Mouse (Mus musculus) forebrain, embryonic 10.5 days (tissue): ENCODE data around the gene Pla2g2c. TPM values are rescaled to one million over a fixed set of nuclear protein-coding genes. Genes with fewer than 3 reads are reported as not detected.

Experiments used
- DNase-seq: peaks from one replicate; pipeline ENCODE4 v3.0.0-alpha.2; 2017; ENCODE audit warnings: low spot score; ENCODE audit errors: extremely low spot score
- H3K27ac ChIP-seq: fragments of 300-500 bp; sonication (generic); 2 replicates; pipeline ENCODE4 v1.5.1; 2016; ENCODE audit warnings: mild to moderate bottlenecking
- H3K27me3 ChIP-seq: fragments of 300-500 bp; sonication (generic); 2 replicates; pipeline ENCODE4 v1.6.1; 2016; ENCODE audit warnings: mild to moderate bottlenecking; ENCODE audit not compliant: poor library complexity, severe bottlenecking
- H3K36me3 ChIP-seq: fragments of 300-500 bp; sonication (generic); replicated peaks from 2 replicates; pipeline ENCODE4 v1.6.1; 2016; ENCODE audit warnings: mild to moderate bottlenecking, moderate library complexity
- H3K4me1 ChIP-seq: fragments of 300-500 bp; sonication (generic); 2 replicates; pipeline ENCODE4 v1.6.1; 2016
- H3K4me3 ChIP-seq: fragments of 300-500 bp; sonication (generic); 2 replicates; pipeline ENCODE4 v1.5.1; 2016; ENCODE audit warnings: mild to moderate bottlenecking, moderate library complexity
- H3K9me3 ChIP-seq: fragments of 300-500 bp; sonication (generic); 2 replicates; pipeline ENCODE4 v1.6.1; 2016; ENCODE audit warnings: mild to moderate bottlenecking, moderate library complexity
- WGBS: fragments of 180-500 bp; shearing (Covaris S2); methylation state at CpG from one replicate; pipeline ENCODE4 v1.1.7; 2016; 5-methylcytosine and 5-hydroxymethylcytosine counted together
- polyA plus RNA-seq: library from polyadenylated mRNA; unstranded; fragments of >200 nt; fragmentation: Nextera tagmentation; extraction: Ambion mirVana; gene quantifications from 2 replicates; pipeline ENCODE4 v1.2.1, GENCODE M21; 2016

The Pla2g2c gene
- polyA plus RNA-seq, 1 experiment from 2014 or later: 0.33 TPM

GRCm38 (mm10) chr4:138698296-138698695 lies 26.3 kb upstream of the Pla2g2c start:
- Histone ChIP-seq H3K36me3 (no peaks in the 10 kb centered on the region), H3K27me3 (peaks cover 71% of the 10 kb centered on the region), H3K27ac (no peak overlapping the region), H3K4me3 (no peak overlapping the region), H3K4me1 (peaks cover 42% of the 10 kb centered on the region), H3K9me3 (no peaks in the 10 kb centered on the region)
- no peak for DNase-seq
- WGBS: 64% methylated on average over 2 of the region's 2 CpGs

- no peak overlapping the region for H3K27ac ChIP-seq
- 29% methylated on average over 15 of the region's 15 CpGs for WGBS
Measured at GRCm38 (mm10) chr4:138700184-138700982, 24.2 kb upstream of the Pla2g2c start.

DNA sequence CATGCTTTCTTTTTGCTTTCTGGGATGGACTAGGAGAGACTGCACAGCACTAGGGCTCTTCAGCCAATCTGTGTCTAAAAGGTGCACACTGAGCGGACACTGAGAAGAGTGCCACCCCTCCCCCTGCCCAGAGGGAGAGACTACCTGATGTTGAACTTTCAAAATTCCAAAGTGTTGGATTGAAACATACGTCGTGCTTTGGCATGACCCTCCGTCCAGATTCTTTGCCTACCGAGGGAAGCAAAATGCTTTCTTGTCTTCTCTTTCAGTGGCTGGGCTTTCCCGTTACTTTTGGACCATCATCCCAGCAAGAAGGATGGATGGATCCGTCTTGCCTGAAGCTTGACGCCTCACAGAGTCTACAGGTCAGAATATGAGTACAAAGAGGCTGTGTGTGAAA lies 23.5 kb upstream of the Pla2g2c start:
- H3K27me3 ChIP-seq: peaks cover 47% of the 10 kb centered on the region
- WGBS: 76% methylated on average over 8 of the region's 8 CpGs
- DNase-seq: no peak
- no peaks in the 10 kb centered on the region for H3K9me3 ChIP-seq
- no peak overlapping the region for H3K27ac ChIP-seq
- H3K4me1 ChIP-seq: peaks cover 35% of the 10 kb centered on the region
- no peaks in the 10 kb centered on the region for H3K36me3 ChIP-seq
- no peak overlapping the region for H3K4me3 ChIP-seq

More at GRCm38 (mm10) chr4:138700184-138700982, 24.2 kb upstream of the Pla2g2c start:
- H3K4me3 ChIP-seq: no peak overlapping the region
- DNase-seq: peak; percentile 60
- no peaks in the 10 kb centered on the region for H3K36me3 ChIP-seq
- H3K27me3 ChIP-seq: peaks cover 54% of the 10 kb centered on the region
- peaks cover 39% of the 10 kb centered on the region for H3K4me1 ChIP-seq
- no peaks in the 10 kb centered on the region for H3K9me3 ChIP-seq

DNA sequence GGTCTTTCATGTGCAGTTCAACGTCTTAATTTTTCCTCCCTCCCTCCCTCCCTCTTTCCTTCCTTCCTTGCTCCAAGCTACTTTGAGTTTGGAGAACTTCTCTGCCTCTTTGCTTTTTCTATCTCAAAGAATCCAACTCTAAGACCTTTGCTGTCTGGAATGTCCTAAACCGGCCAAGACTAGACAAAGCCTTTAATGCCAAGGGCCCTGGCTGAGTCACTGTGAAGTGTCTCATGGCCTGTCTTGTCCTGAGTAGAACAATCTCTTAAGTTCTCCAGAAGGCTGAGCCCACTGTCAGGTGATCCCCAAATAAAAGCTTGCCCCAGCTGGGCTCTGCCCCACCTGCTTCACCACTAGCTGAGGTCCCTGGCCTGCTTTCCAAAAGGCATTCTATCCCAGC lies 22.6 kb upstream of the Pla2g2c start:
- peaks cover 43% of the 10 kb centered on the region for H3K27me3 ChIP-seq
- H3K36me3 ChIP-seq: no peaks in the 10 kb centered on the region
- no peak for DNase-seq
- H3K27ac ChIP-seq: no peak overlapping the region
- 97% methylated on average over 2 of the region's 2 CpGs for WGBS
- H3K4me3 ChIP-seq: no peak overlapping the region
- H3K4me1 ChIP-seq: peaks cover 26% of the 10 kb centered on the region
- no peaks in the 10 kb centered on the region for H3K9me3 ChIP-seq

GRCm38 (mm10) chr4:138702528-138702927 lies 22.1 kb upstream of the Pla2g2c start:
- Histone ChIP-seq H3K36me3 (no peaks in the 10 kb centered on the region), H3K9me3 (no peaks in the 10 kb centered on the region)
- DNase-seq: no peak

DNA sequence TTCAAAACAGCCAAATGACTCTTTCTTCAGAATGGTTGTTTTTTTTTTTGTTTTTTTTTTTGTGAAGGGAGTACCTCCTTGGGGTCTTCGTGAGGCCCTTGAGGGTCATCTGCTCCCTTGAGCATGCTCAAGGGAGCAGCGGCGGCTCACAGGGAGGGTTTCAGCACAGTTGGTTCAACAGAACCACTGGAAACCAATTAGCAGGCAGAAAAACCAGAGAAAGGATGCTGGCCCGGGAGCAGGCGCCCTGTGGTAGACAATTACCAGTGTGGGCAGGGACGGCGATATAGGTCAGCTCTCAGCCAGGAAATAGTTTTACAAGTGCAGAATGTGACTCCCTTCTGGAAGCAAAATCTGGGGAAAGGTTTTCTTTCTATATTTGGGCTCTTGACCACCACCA lies 21.0 kb upstream of the Pla2g2c start:
- Histone ChIP-seq H3K4me1 (peaks cover 15% of the 10 kb centered on the region; the same call in 1 of the 2 replicates), H3K27ac (no peak overlapping the region), H3K27me3 (peaks cover 37% of the 10 kb centered on the region), H3K36me3 (no peaks in the 10 kb centered on the region), H3K4me3 (no peak overlapping the region), H3K9me3 (no peaks in the 10 kb centered on the region)
- DNase-seq: no peak
- WGBS: 50% methylated on average over 7 of the region's 7 CpGs

More at GRCm38 (mm10) chr4:138702528-138702927, 22.1 kb upstream of the Pla2g2c start:
- H3K27me3 ChIP-seq: peaks cover 43% of the 10 kb centered on the region
- no peak overlapping the region for H3K27ac ChIP-seq
- 85% methylated on average over 8 of the region's 8 CpGs for WGBS
- peaks cover 21% of the 10 kb centered on the region for H3K4me1 ChIP-seq
- no peak overlapping the region for H3K4me3 ChIP-seq

GRCm38 (mm10) chr4:138704169-138704568 lies 20.4 kb upstream of the Pla2g2c start:
- no peak for DNase-seq
- no peaks in the 10 kb centered on the region for H3K9me3 ChIP-seq
- no peaks in the 10 kb centered on the region for H3K36me3 ChIP-seq
- H3K27me3 ChIP-seq: peaks cover 35% of the 10 kb centered on the region
- H3K4me3 ChIP-seq: no peak overlapping the region
- H3K27ac ChIP-seq: no peak overlapping the region
- 80% methylated on average over 4 of the region's 4 CpGs for WGBS
- H3K4me1 ChIP-seq: peaks cover 15% of the 10 kb centered on the region; the same call in 1 of the 2 replicates

GRCm38 (mm10) chr4:138706620-138707019 lies 18.0 kb upstream of the Pla2g2c start:
- Histone ChIP-seq H3K36me3 (no peaks in the 10 kb centered on the region), H3K27me3 (peaks cover 23% of the 10 kb centered on the region), H3K4me3 (no peak overlapping the region), H3K4me1 (peaks cover 8% of the 10 kb centered on the region; the same call in 1 of the 2 replicates), H3K9me3 (no peaks in the 10 kb centered on the region), H3K27ac (no peak overlapping the region)
- WGBS: 95% methylated on average over 8 of the region's 8 CpGs
- DNase-seq: no peak

GRCm38 (mm10) chr4:138708636-138709035 lies 16.0 kb upstream of the Pla2g2c start:
- peaks cover 10% of the 10 kb centered on the region; the same call in 1 of the 2 replicates for H3K27me3 ChIP-seq
- H3K36me3 ChIP-seq: no peaks in the 10 kb centered on the region
- no peak overlapping the region for H3K4me3 ChIP-seq
- peak; percentile 56 for DNase-seq
- H3K4me1 ChIP-seq: peaks cover 3% of the 10 kb centered on the region; the same call in 1 of the 2 replicates
- no peak overlapping the region for H3K27ac ChIP-seq
- WGBS: 11% methylated on average over 7 of the region's 7 CpGs
- no peaks in the 10 kb centered on the region for H3K9me3 ChIP-seq

DNA sequence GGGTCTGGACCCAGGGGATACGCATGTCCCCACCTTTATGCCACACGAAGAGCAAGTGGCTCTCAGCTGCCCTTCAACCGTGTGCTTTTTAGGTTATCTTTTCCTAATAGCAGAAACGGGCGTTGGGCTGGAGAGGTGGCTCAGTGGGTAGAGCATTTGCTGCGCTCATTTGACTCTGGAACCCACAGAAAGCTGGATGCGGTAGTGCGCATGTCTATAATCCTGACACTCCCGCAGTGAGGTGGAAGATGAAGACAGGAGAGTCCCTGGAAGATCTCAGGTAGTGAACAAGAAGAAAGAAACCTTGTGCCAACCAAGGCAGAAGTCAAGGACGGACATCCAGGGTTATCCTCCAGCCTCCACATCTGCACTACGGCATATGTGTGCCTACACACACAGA lies 15.3 kb upstream of the Pla2g2c start:
- no peaks in the 10 kb centered on the region for H3K36me3 ChIP-seq
- no peak overlapping the region for H3K27ac ChIP-seq
- WGBS: 85% methylated on average over 11 of the region's 11 CpGs
- no peaks in the 10 kb centered on the region for H3K4me1 ChIP-seq
- no peak for DNase-seq
- peaks cover 10% of the 10 kb centered on the region; the same call in 1 of the 2 replicates for H3K27me3 ChIP-seq
- H3K4me3 ChIP-seq: no peak overlapping the region
- H3K9me3 ChIP-seq: no peaks in the 10 kb centered on the region

GRCm38 (mm10) chr4:138709944-138710343 lies 14.6 kb upstream of the Pla2g2c start:
- Histone ChIP-seq H3K36me3 (no peaks in the 10 kb centered on the region), H3K4me1 (no peaks in the 10 kb centered on the region), H3K27ac (no peak overlapping the region), H3K4me3 (no peak overlapping the region), H3K27me3 (peaks cover 5% of the 10 kb centered on the region; the same call in 1 of the 2 replicates), H3K9me3 (no peaks in the 10 kb centered on the region)
- DNase-seq: no peak
- WGBS: 87% methylated on average over 7 of the region's 7 CpGs

- WGBS: 90% methylated on average over 11 of the region's 11 CpGs
- no peak for DNase-seq
- H3K27ac ChIP-seq: no peak overlapping the region
- H3K36me3 ChIP-seq: no peaks in the 10 kb centered on the region
- H3K27me3 ChIP-seq: peaks cover 5% of the 10 kb centered on the region; the same call in 1 of the 2 replicates
- H3K4me1 ChIP-seq: no peaks in the 10 kb centered on the region
- H3K4me3 ChIP-seq: no peak overlapping the region
- H3K9me3 ChIP-seq: no peaks in the 10 kb centered on the region
Measured at GRCm38 (mm10) chr4:138710633-138711032, 14.0 kb upstream of the Pla2g2c start.

DNA sequence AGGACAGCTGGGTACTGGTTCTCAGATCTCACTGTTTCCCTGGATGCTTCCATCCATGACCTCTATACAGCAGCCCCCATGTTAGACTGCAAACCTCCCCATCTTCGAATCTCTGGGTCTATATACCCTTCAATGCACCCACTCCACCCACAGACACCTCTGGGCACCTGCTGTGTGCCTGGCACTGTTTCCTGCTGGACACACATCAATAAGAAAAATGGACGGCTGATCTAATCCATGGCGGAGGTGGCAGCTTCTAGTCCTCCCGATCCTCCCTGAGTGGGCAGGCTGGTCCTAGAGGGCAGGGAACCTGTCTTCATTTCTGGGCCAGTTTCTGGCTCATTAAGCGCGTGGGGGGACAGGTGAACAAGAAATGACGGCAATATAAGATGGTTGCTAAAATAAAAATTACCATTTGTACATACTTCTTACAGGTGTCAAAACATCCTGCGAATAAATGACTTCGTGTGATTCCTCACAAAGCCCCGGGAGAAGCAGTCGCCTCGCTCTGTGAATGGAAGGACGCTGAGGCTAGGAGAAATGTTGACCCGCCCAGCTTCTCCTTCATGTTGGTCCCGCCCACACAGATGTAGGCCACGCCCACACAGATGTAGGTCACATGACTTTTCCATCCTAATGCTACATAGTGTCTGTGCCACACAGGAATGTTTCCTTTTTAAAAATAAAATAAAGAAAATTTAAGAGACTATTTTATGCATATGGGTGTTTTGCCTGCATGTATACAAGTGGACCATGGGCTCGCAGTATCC lies 13.4 kb upstream of the Pla2g2c start:
- no peak for DNase-seq
- Histone ChIP-seq H3K4me3 (no peak overlapping the region), H3K27me3 (peaks cover 5% of the 10 kb centered on the region; the same call in 1 of the 2 replicates), H3K4me1 (no peaks in the 10 kb centered on the region), H3K36me3 (no peaks in the 10 kb centered on the region), H3K9me3 (no peaks in the 10 kb centered on the region), H3K27ac (no peak overlapping the region)
- WGBS: 76% methylated on average over 17 of the region's 17 CpGs
